ENCODE assay signal across 17 mouse cellular contexts in genomic region chr15:6724442-6724841, GRCm38 (mm10). TPM values are rescaled to one million over a fixed set of nuclear protein-coding genes. Genes with fewer than 3 reads are reported as not detected.
A peak's percentile ranks its signal among the peaks of the same experiment; 100 is the strongest.
DNase-seq lines count a peak whose midpoint lies in the region; TF ChIP-seq lines count a peak whose summit lies in the region.
"Had no signal": no experiment of that assay in that cellular context is flagged by ENCODE, and none has a peak within 500 bp of the region (broad histone marks: within the 10 kb centered on the region; RNA-seq: fewer than 3 reads in every experiment).

No protein-coding gene starts in this region.

- TF ChIP-seq CTCF in MEL (IDR thresholded peaks at IDR 0.05 in 2 of 3, conservative IDR thresholded peaks at IDR 0.05 in 1 of 3; ENCODE audit: control insufficient read depth in 1 of 3, insufficient read depth in 1 of 3, low read depth in 2 of 3, low read length in 3 of 3, poor library complexity in 1 of 3, severe bottlenecking in 1 of 3): no peak

- H3K4me3 ChIP-seq in MEL (ENCODE audit: control insufficient read depth in 1 of 2, insufficient read depth in 1 of 2, low read depth in 2 of 2, low read length in 2 of 2): 0 out of 4 replicates have a peak overlapping the region, but pooled peaks of 1 of the 2 experiments have one; percentile 6

- H3K9me3 ChIP-seq in MEL (replicated peaks; ENCODE audit: insufficient read depth, low read length): no peaks in the 10 kb centered on the region
- H3K9me3 ChIP-seq: G1E had no signal

- peak; percentile 74 to 84 for TF ChIP-seq EP300 in MEL (IDR thresholded peaks at IDR 0.05; ENCODE audit: low read depth in 1 of 2, low read length in 2 of 2)

- TF ChIP-seq RAD21 in MEL (IDR thresholded peaks at IDR 0.05; ENCODE audit: low read depth, low read length): no peak

- DNase-seq in MEL (ENCODE audit: low read depth, low spot score): peak; percentile 40
- no peak for DNase-seq in T-cell, adult 2 months (ENCODE audit: low spot score)
- DNase-seq: adrenal gland, adult 2 months; adrenal gland, adult 8-10 months; adrenal gland, postnatal 10 days; adrenal gland, postnatal 14 days; adrenal gland, postnatal 25 days; adrenal gland, postnatal 36 days; cerebellum, adult 11 months; cerebellum, adult 11-12 months; cerebellum, adult 18-20 months; cerebellum, adult 2 months; cerebellum, adult 8-10 months; cerebellum, adult 9-10 months had no signal

- H3K9ac ChIP-seq in MEL (ENCODE audit: control insufficient read depth, low read depth, low read length, poor library complexity, severe bottlenecking): no peak overlapping the region

- H3K27ac ChIP-seq in MEL (ENCODE audit: control insufficient read depth, low read depth, low read length): peak overlapping the region; percentile 74

- TF ChIP-seq POLR2A in MEL (IDR thresholded peaks at IDR 0.05; ENCODE audit: control insufficient read depth in 1 of 2, insufficient read depth in 1 of 2, low read depth in 1 of 2, low read length in 2 of 2, poor library complexity in 1 of 2): no peak

- peaks cover 5 to 43% of the 10 kb centered on the region in 2 experiments; a peak in 3 of 4 replicates for H3K36me3 ChIP-seq in MEL (ENCODE audit: control insufficient read depth in 1 of 2, insufficient read depth in 2 of 2, low read length in 2 of 2)

- peaks cover 22 to 37% of the 10 kb centered on the region in 2 experiments for H3K4me1 ChIP-seq in MEL (ENCODE audit: control insufficient read depth in 1 of 2, insufficient read depth in 2 of 2, low read length in 2 of 2)

- H3K27me3 ChIP-seq in MEL (ENCODE audit: control insufficient read depth in 1 of 2, insufficient read depth in 2 of 2, low read length in 2 of 2): no peaks in the 10 kb centered on the region
- H3K27me3 ChIP-seq: CH12.LX, Patski had no signal

- peaks cover 49% of the 10 kb centered on the region for H3K79me2 ChIP-seq in MEL (ENCODE audit: control insufficient read depth, insufficient read depth, low read length, poor library complexity)

TF ChIP-seq in MEL, 35 proteins besides CTCF, POLR2A, EP300 and RAD21:
- TF ChIP-seq GATA1 (IDR thresholded peaks at IDR 0.05; ENCODE audit: low read depth, low read length) (peak; percentile 71; the same call in 1 of the 2 replicates), ETS1 (IDR thresholded peaks at IDR 0.05; ENCODE audit: low read depth, low read length) (peak; percentile 85), TBP (IDR thresholded peaks at IDR 0.05; ENCODE audit: low read depth, low read length) (no peak), MYC (IDR thresholded peaks at IDR 0.05; ENCODE audit: low read depth, low read length) (0 out of 2 replicates have a peak, but pooled peaks have one; percentile 12), ELF1 (IDR thresholded peaks at IDR 0.05; ENCODE audit: low read depth, low read length) (no peak), MXI1 (IDR thresholded peaks at IDR 0.05; ENCODE audit: low read depth, low read length) (peak; percentile 52; the same call in 1 of the 2 replicates), USF2 (IDR thresholded peaks at IDR 0.05; ENCODE audit: borderline replicate concordance in 1 of 2, insufficient read depth in 1 of 2, low read depth in 1 of 2, low read length in 2 of 2) (no peak), TCF12 (IDR thresholded peaks at IDR 0.05; ENCODE audit: low read depth, low read length) (peak; percentile 54; the same call in 1 of the 2 replicates), SIN3A (IDR thresholded peaks at IDR 0.05; ENCODE audit: low read length) (peak; percentile 76)

RNA-seq across cellular contexts. Expression of gene Rictor, which starts 16.3 kb away (rescaled TPM):
- total RNA-seq in MEL (2012; rRNA removed): 10.6 and 12.8 TPM in 2 replicates
- polyA plus RNA-seq in MEL (2012; ENCODE audit: insufficient read depth in 1 of 2, insufficient read length in 2 of 2, low read depth in 1 of 2, low replicate concordance in 2 of 2, missing spikeins in 1 of 2): 10 to 100 TPM in 1 of 2 experiments, not detected in 1; 10.3 TPM
